Mouse (Mus musculus): ENCODE measurements around the gene Fam107b. TPM values are rescaled to one million over a fixed set of nuclear protein-coding genes. Genes with fewer than 3 reads are reported as not detected.

Fam107b gene
- polyA plus RNA-seq, 1 experiment from 2014 or later, result 44.6 TPM

- Histone ChIP-seq H3K4me2 (replicated peaks) (no peak overlapping the region), H3K27ac (replicated peaks) (no peak overlapping the region), H3K4me3 (no peak overlapping the region), H3K9ac (replicated peaks) (no peak overlapping the region), H3K36me3 (no peaks in the 10 kb centered on the region), H3K27me3 (no peaks in the 10 kb centered on the region), H3K9me3 (no peaks in the 10 kb centered on the region), H3K4me1 (peaks cover 35% of the 10 kb centered on the region)
- no peak for ATAC-seq (ENCODE audit: low FRiP score, low read depth)
- WGBS, result 91% methylated on average over 7 of the region's 7 CpGs
These were observed 169.2 kb downstream of the Fam107b start for GRCm38 (mm10) chr2:3739351-3739961.

- H3K9ac ChIP-seq (replicated peaks), result no peak overlapping the region
- no peak overlapping the region for H3K27ac ChIP-seq (replicated peaks)
- WGBS, result 85% methylated on average over 3 of the region's 3 CpGs
- peaks cover 35% of the 10 kb centered on the region for H3K4me1 ChIP-seq
- H3K27me3 ChIP-seq, result no peaks in the 10 kb centered on the region
- H3K4me3 ChIP-seq, result no peak overlapping the region
- no peaks in the 10 kb centered on the region for H3K36me3 ChIP-seq
- no peak for ATAC-seq (ENCODE audit: low FRiP score, low read depth)
- H3K4me2 ChIP-seq (replicated peaks), result no peak overlapping the region
- H3K9me3 ChIP-seq, result no peaks in the 10 kb centered on the region
These were observed 170.0 kb downstream of the Fam107b start for GRCm38 (mm10) chr2:3740256-3740655.

- no peak overlapping the region for H3K4me3 ChIP-seq
- ATAC-seq (ENCODE audit: low FRiP score, low read depth), result no peak
- H3K36me3 ChIP-seq, result no peaks in the 10 kb centered on the region
- no peak overlapping the region for H3K9ac ChIP-seq (replicated peaks)
- peaks cover 35% of the 10 kb centered on the region for H3K4me1 ChIP-seq
- no peaks in the 10 kb centered on the region for H3K27me3 ChIP-seq
- no peak overlapping the region for H3K4me2 ChIP-seq (replicated peaks)
- no peaks in the 10 kb centered on the region for H3K9me3 ChIP-seq
- H3K27ac ChIP-seq (replicated peaks), result no peak overlapping the region
- 84% methylated on average over 4 of the region's 4 CpGs for WGBS
These were observed 170.4 kb downstream of the Fam107b start for GRCm38 (mm10) chr2:3740670-3741069.

GRCm38 (mm10) chr2:3742519-3742918 is 172.2 kb downstream of the Fam107b start:
- no peaks in the 10 kb centered on the region for H3K27me3 ChIP-seq
- H3K4me3 ChIP-seq, result no peak overlapping the region
- H3K9me3 ChIP-seq, result no peaks in the 10 kb centered on the region
- no peaks in the 10 kb centered on the region for H3K36me3 ChIP-seq
- ATAC-seq (ENCODE audit: low FRiP score, low read depth), result no peak
- WGBS, result 82% methylated on average over 6 of the region's 6 CpGs
- H3K4me1 ChIP-seq, result peaks cover 34% of the 10 kb centered on the region
- no peak overlapping the region for H3K27ac ChIP-seq (replicated peaks)
- H3K9ac ChIP-seq (replicated peaks), result no peak overlapping the region
- no peak overlapping the region for H3K4me2 ChIP-seq (replicated peaks)

- 63% methylated on average over 3 of the region's 3 CpGs for WGBS
- H3K4me2 ChIP-seq (replicated peaks), result no peak overlapping the region
- H3K4me1 ChIP-seq, result peaks cover 15% of the 10 kb centered on the region
- ATAC-seq (ENCODE audit: low FRiP score, low read depth), result no peak
- no peak overlapping the region for H3K27ac ChIP-seq (replicated peaks)
- H3K9me3 ChIP-seq, result no peaks in the 10 kb centered on the region
- no peaks in the 10 kb centered on the region for H3K36me3 ChIP-seq
- H3K27me3 ChIP-seq, result no peaks in the 10 kb centered on the region
- H3K9ac ChIP-seq (replicated peaks), result no peak overlapping the region
- H3K4me3 ChIP-seq, result no peak overlapping the region
These were observed 174.8 kb downstream of the Fam107b start for GRCm38 (mm10) chr2:3745041-3745440.

GRCm38 (mm10) chr2:3745910-3746606 is 175.8 kb downstream of the Fam107b start:
- WGBS, result 89% methylated on average over 13 of the region's 13 CpGs
- H3K4me3 ChIP-seq, result no peak overlapping the region
- no peak for ATAC-seq (ENCODE audit: low FRiP score, low read depth)
- H3K4me2 ChIP-seq (replicated peaks), result no peak overlapping the region
- no peak overlapping the region for H3K9ac ChIP-seq (replicated peaks)
- H3K27me3 ChIP-seq, result no peaks in the 10 kb centered on the region
- H3K9me3 ChIP-seq, result no peaks in the 10 kb centered on the region
- H3K4me1 ChIP-seq, result peaks cover 11% of the 10 kb centered on the region
- no peaks in the 10 kb centered on the region for H3K36me3 ChIP-seq
- 0 out of 2 replicates have a peak overlapping the region, but pooled peaks have one; percentile 15 for H3K27ac ChIP-seq (replicated peaks)

GRCm38 (mm10) chr2:3748714-3749503 is 178.6 kb downstream of the Fam107b start:
- Histone ChIP-seq H3K27ac (replicated peaks) (no peak overlapping the region), H3K27me3 (no peaks in the 10 kb centered on the region), H3K36me3 (no peaks in the 10 kb centered on the region), H3K9ac (replicated peaks) (no peak overlapping the region), H3K4me3 (no peak overlapping the region), H3K4me1 (peaks cover 13% of the 10 kb centered on the region), H3K9me3 (no peaks in the 10 kb centered on the region), H3K4me2 (replicated peaks) (no peak overlapping the region)
- 0 out of 2 replicates have a peak, but pooled peaks have one; percentile 30 for ATAC-seq (ENCODE audit: low FRiP score, low read depth)
- WGBS, result 76% methylated on average over 12 of the region's 12 CpGs

GRCm38 (mm10) chr2:3749504-3750024 is 179.3 kb downstream of the Fam107b start:
- no peak overlapping the region for H3K9ac ChIP-seq (replicated peaks)
- no peak overlapping the region for H3K4me3 ChIP-seq
- WGBS, result 67% methylated on average over 6 of the region's 6 CpGs
- H3K27me3 ChIP-seq, result no peaks in the 10 kb centered on the region
- no peak overlapping the region for H3K4me2 ChIP-seq (replicated peaks)
- H3K9me3 ChIP-seq, result no peaks in the 10 kb centered on the region
- H3K4me1 ChIP-seq, result peaks cover 20% of the 10 kb centered on the region
- ATAC-seq (ENCODE audit: low FRiP score, low read depth), result no peak
- H3K27ac ChIP-seq (replicated peaks), result no peak overlapping the region
- no peaks in the 10 kb centered on the region for H3K36me3 ChIP-seq

- Histone ChIP-seq H3K27me3 (no peaks in the 10 kb centered on the region), H3K4me2 (replicated peaks) (no peak overlapping the region), H3K36me3 (no peaks in the 10 kb centered on the region), H3K9me3 (no peaks in the 10 kb centered on the region), H3K27ac (replicated peaks) (no peak overlapping the region), H3K4me3 (no peak overlapping the region), H3K9ac (replicated peaks) (no peak overlapping the region), H3K4me1 (peaks cover 20% of the 10 kb centered on the region)
- ATAC-seq (ENCODE audit: low FRiP score, low read depth), result no peak
- WGBS, result 86% methylated on average over 9 of the region's 9 CpGs
These were observed 179.8 kb downstream of the Fam107b start for GRCm38 (mm10) chr2:3750126-3750525.

GRCm38 (mm10) chr2:3752365-3752764 is 182.1 kb downstream of the Fam107b start:
- H3K36me3 ChIP-seq, result no peaks in the 10 kb centered on the region
- no peaks in the 10 kb centered on the region for H3K9me3 ChIP-seq
- no peaks in the 10 kb centered on the region for H3K27me3 ChIP-seq
- H3K9ac ChIP-seq (replicated peaks), result no peak overlapping the region
- H3K4me1 ChIP-seq, result peaks cover 25% of the 10 kb centered on the region
- no peak overlapping the region for H3K27ac ChIP-seq (replicated peaks)
- WGBS, result 74% methylated on average over 7 of the region's 7 CpGs
- no peak overlapping the region for H3K4me2 ChIP-seq (replicated peaks)
- no peak overlapping the region for H3K4me3 ChIP-seq
- ATAC-seq (ENCODE audit: low FRiP score, low read depth), result no peak

GRCm38 (mm10) chr2:3752893-3753292 is 182.6 kb downstream of the Fam107b start:
- Histone ChIP-seq H3K4me3 (no peak overlapping the region), H3K36me3 (no peaks in the 10 kb centered on the region), H3K4me2 (replicated peaks) (no peak overlapping the region), H3K9ac (replicated peaks) (no peak overlapping the region), H3K27me3 (no peaks in the 10 kb centered on the region), H3K9me3 (no peaks in the 10 kb centered on the region), H3K4me1 (peaks cover 25% of the 10 kb centered on the region), H3K27ac (replicated peaks) (no peak overlapping the region)
- no peak for ATAC-seq (ENCODE audit: low FRiP score, low read depth)
- 89% methylated on average over 5 of the region's 5 CpGs for WGBS

- 53% methylated on average over 2 of the region's 2 CpGs for WGBS
- H3K27ac ChIP-seq (replicated peaks), result no peak overlapping the region
- H3K4me2 ChIP-seq (replicated peaks), result no peak overlapping the region
- ATAC-seq (ENCODE audit: low FRiP score, low read depth), result no peak
- no peaks in the 10 kb centered on the region for H3K36me3 ChIP-seq
- no peak overlapping the region for H3K9ac ChIP-seq (replicated peaks)
- H3K4me1 ChIP-seq, result peaks cover 25% of the 10 kb centered on the region
- no peaks in the 10 kb centered on the region for H3K27me3 ChIP-seq
- no peak overlapping the region for H3K4me3 ChIP-seq
- H3K9me3 ChIP-seq, result no peaks in the 10 kb centered on the region
These were observed 183.5 kb downstream of the Fam107b start for GRCm38 (mm10) chr2:3753749-3754148.
